Mouse (Mus musculus) E14TG2a.4 (cell line): ENCODE data around the gene Gm20388.

Experiments used
- H3K27me3 ChIP-seq: 2 replicates; pipeline ENCODE4 v1.6.1; 2014; ENCODE audit warnings: low read length, control low read depth; ENCODE audit not compliant: insufficient read depth
- H3K36me3 ChIP-seq: 2 replicates; pipeline ENCODE4 v1.6.1; 2014; ENCODE audit warnings: low read length, control low read depth; ENCODE audit not compliant: insufficient read depth
- H3K4me1 ChIP-seq: replicated peaks from 2 replicates; pipeline ENCODE4 v1.6.1; 2014; ENCODE audit warnings: low read depth, low read length, control low read depth
- H3K4me3 ChIP-seq: replicated peaks from 2 replicates; pipeline ENCODE4 v1.5.1; 2014; ENCODE audit warnings: mild to moderate bottlenecking, low read length
- H3K9me3 ChIP-seq: 2 replicates; pipeline ENCODE4 v1.6.1; 2014; ENCODE audit warnings: low read length, control low read depth
- CTCF ChIP-seq: conservative IDR thresholded peaks from 2 replicates; pipeline ENCODE4 v1.5.1; 2014; ENCODE audit warnings: low read length
- NANOG ChIP-seq: IDR thresholded peaks from 2 replicates; pipeline ENCODE4 v1.6.1; 2014; ENCODE audit warnings: borderline replicate concordance, low read length, mixed read lengths
- POU5F1 ChIP-seq: IDR thresholded peaks from 2 replicates; pipeline ENCODE4 v1.6.1; 2014; ENCODE audit warnings: low read length, borderline replicate concordance

Gene Gm20388

DNA sequence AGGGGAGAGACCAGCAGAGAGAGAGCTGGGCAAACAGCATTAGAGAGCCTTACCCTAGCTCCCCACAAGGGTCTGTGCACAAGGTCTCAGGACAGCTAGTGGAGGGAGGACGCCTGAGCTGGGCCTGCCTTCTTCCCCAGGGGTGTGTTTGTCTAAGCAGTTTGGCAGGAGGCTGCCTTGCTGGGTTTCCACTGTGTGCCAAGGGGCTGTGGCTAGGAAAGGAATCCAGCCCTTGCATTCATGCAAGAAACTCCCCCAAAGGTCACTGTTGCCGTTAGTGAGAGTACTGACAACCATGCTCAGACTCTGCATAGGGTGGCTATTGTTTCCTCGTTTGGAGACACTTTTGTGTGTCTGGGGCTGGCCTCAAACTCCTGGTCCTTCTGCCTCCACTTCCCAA, 1055.9 kb downstream of the Gm20388 start:
- no peaks in the 10 kb centered on the region for H3K36me3 ChIP-seq
- no peaks in the 10 kb centered on the region for H3K9me3 ChIP-seq
- TF ChIP-seq POU5F1 (no peak), CTCF (no peak), NANOG (no peak)
- H3K4me1 ChIP-seq = peaks cover 6% of the 10 kb centered on the region
- peaks cover 62% of the 10 kb centered on the region for H3K27me3 ChIP-seq
- no peak overlapping the region for H3K4me3 ChIP-seq

DNA sequence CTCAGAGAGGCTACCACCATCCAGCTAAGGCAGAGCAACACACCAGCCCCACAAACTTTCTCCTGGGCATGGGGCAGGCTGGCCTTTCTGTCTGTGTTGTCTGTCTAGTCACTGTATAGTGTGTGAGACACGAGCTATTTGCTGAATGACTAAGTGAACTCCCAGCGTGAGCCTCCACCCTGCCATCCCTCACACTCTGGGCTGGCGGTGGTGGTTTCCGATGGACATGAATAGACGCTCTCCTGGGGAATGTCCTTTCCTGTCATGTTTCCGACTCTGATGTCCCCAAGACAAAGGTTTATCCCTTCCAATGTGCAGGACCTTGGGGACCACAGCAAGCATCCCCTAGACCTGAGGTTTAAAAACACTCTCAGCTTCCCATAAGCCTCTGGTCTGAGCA, 1057.7 kb downstream of the Gm20388 start:
- Histone ChIP-seq H3K36me3 (no peaks in the 10 kb centered on the region), H3K4me3 (no peak overlapping the region), H3K4me1 (peaks cover 18% of the 10 kb centered on the region), H3K27me3 (peaks cover 66% of the 10 kb centered on the region), H3K9me3 (no peaks in the 10 kb centered on the region)
- TF ChIP-seq CTCF (no peak), NANOG (no peak), POU5F1 (no peak)

DNA sequence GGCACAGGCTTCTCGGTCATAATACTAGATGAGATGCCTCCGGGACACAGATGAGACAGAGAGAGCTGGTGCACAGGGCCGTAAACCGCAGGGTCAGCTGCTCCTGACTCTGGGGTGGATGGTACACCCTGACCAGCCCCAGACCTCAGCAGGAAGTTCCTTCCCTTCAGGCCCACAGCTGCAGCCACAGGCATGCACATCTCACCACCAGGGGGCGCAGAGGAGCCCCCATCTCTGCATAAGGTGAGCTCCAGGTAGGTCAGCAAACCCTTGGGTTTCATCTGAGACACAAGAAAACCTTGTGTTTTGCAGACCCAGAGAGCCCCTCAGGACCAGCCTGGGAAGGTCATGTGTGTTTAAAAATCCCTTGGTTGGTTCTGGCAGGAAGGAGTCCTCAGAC, 1059.7 kb downstream of the Gm20388 start:
- H3K9me3 ChIP-seq = no peaks in the 10 kb centered on the region
- TF ChIP-seq CTCF = peak; percentile 95
- TF ChIP-seq POU5F1 = no peak
- peaks cover 68% of the 10 kb centered on the region for H3K27me3 ChIP-seq

DNA sequence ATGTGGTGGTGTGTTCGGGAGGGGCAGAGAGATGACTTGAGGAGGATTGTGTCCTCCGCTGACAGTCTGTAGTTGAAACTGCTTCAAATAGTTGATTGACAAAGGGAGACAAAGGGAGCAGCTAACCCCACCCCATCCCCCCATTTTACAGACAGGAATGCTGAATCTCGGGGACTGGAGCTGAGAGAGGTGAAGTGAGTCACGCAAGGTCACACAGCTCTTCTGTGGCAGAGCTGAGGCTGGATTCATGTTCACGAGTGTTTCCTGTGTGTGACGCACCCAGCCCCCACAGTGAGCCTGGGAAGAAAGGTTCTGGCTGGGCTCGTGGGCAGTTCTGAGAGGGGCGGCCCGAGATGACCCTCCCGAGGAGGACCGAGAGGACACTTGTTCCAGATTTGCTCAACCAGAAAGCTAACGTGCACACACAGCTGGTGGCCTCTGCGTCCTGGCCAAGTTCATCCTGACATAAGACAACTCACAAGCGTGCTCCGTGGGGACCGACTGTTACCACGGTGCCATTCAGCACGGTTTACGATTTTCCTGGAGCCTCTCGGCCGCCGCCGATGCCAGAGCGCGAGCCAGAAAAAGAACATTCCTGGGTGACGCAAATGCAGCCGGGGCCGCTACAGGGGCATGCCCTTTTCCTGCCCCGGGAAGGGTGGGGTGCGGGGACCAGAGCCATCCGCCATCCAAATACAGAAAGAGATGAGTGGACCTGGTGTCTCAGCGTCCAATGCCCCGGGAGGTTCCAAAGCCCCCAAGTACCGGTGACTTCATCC, 1061.2 kb downstream of the Gm20388 start:
- H3K4me1 ChIP-seq = peaks cover 23% of the 10 kb centered on the region
- TF ChIP-seq CTCF = no peak
- TF ChIP-seq POU5F1 = no peak
- TF ChIP-seq NANOG = no peak
- no peaks in the 10 kb centered on the region for H3K36me3 ChIP-seq
- peak overlapping the region; percentile 61 for H3K4me3 ChIP-seq
- peaks cover 63% of the 10 kb centered on the region for H3K27me3 ChIP-seq
- no peaks in the 10 kb centered on the region for H3K9me3 ChIP-seq

More for the DNA sequence above, 1059.7 kb downstream of the Gm20388 start:
- Histone ChIP-seq H3K4me1 (peaks cover 21% of the 10 kb centered on the region), H3K4me3 (no peak overlapping the region), H3K36me3 (no peaks in the 10 kb centered on the region)

DNA sequence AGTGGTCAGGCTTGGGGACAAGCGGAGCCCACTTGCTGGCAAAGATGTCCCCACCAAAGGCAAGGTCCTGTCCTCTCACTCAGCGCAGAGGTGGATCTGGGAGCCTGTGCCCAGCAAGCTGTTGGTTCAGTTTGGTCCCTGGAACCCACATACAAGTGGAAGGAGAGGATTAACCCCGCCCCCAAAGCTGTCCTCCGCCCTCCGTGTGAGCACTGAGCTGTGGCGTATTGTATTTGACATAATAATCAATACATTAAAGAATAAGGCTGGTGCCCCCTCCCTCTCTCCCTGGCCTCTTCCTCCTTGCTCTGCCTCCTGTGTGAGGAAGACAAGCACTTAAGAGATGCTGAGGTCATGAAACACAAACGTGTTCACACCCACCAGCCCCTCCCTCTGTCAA, 1062.4 kb downstream of the Gm20388 start:
- H3K36me3 ChIP-seq = no peaks in the 10 kb centered on the region
- TF ChIP-seq CTCF (no peak), POU5F1 (no peak), NANOG (no peak)
- peaks cover 26% of the 10 kb centered on the region for H3K4me1 ChIP-seq
- H3K9me3 ChIP-seq = no peaks in the 10 kb centered on the region
- H3K27me3 ChIP-seq = peaks cover 67% of the 10 kb centered on the region
- H3K4me3 ChIP-seq = no peak overlapping the region

DNA sequence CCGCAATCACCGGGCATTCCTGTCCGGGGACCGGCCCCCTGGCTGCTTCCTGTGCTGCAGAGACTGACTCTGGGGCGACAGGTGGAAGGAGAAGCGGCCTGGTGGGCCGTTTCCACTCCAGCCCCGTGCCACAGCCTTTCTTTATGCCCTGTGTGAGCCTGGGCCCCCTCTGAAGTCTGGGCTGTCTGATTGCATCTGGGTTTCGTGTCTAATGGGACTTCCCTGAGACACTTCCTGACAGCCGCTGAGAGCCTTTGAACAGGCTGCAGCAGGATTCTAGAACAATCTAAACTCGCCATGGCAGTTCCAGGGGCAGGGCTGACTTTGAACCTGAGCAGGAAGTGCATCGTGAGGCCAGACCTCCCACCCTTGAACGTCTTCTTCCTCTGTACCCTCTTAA, 1066.5 kb downstream of the Gm20388 start:
- Histone ChIP-seq H3K9me3 (no peaks in the 10 kb centered on the region), H3K4me3 (no peak overlapping the region), H3K27me3 (peaks cover 44% of the 10 kb centered on the region), H3K36me3 (no peaks in the 10 kb centered on the region), H3K4me1 (peaks cover 14% of the 10 kb centered on the region)
- no peak for TF ChIP-seq CTCF
- TF ChIP-seq NANOG = no peak
- no peak for TF ChIP-seq POU5F1

DNA sequence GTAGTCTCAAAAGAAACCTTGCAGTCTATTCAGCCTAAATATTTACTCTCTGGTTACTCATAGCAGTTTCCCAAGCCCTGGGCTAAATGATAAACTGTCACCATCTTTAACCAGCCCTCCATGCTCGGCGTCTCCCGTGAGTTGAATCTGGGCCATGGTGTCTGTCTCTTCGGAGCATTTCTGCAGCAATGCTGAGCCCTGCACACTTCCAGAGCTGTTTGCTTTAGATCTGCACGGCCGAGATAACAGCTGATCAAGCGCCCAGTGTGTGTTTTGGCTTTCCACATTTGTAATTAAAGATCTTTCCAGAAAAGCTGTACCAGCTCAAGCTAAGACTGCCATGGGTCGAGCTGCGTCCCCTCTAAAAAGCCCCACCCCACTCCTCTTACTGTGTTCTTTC, 1068.6 kb downstream of the Gm20388 start:
- Histone ChIP-seq H3K4me1 (peaks cover 5% of the 10 kb centered on the region; the same call in 1 of the 2 replicates), H3K9me3 (no peaks in the 10 kb centered on the region), H3K27me3 (peaks cover 25% of the 10 kb centered on the region), H3K36me3 (no peaks in the 10 kb centered on the region), H3K4me3 (no peak overlapping the region)
- TF ChIP-seq POU5F1 (no peak), NANOG (no peak), CTCF (no peak)

DNA sequence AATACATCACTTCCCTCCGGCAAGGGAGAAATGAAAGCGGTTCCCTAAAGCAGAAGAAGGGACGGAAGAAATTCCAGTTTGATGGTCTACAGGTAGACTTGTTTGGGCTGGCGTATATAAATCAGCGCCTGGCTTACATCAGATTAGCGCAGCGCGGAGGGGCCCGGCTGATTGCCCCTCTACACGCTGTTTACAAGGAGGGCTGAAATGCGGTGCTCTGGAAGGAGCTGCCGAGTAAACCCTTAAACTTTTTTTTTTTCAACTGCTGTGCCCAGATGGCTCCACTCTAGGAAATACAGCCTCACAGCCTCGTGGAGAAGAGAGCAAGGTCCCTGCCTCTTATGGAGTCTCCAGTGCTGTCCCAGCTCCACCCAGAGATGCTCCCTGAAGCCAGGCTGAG, 1070.3 kb downstream of the Gm20388 start:
- no peak overlapping the region for H3K4me3 ChIP-seq
- no peaks in the 10 kb centered on the region for H3K9me3 ChIP-seq
- H3K27me3 ChIP-seq = peaks cover 19% of the 10 kb centered on the region
- no peaks in the 10 kb centered on the region for H3K36me3 ChIP-seq
- TF ChIP-seq CTCF = no peak
- no peak for TF ChIP-seq POU5F1
- no peak for TF ChIP-seq NANOG
- H3K4me1 ChIP-seq = peaks cover 5% of the 10 kb centered on the region; the same call in 1 of the 2 replicates

DNA sequence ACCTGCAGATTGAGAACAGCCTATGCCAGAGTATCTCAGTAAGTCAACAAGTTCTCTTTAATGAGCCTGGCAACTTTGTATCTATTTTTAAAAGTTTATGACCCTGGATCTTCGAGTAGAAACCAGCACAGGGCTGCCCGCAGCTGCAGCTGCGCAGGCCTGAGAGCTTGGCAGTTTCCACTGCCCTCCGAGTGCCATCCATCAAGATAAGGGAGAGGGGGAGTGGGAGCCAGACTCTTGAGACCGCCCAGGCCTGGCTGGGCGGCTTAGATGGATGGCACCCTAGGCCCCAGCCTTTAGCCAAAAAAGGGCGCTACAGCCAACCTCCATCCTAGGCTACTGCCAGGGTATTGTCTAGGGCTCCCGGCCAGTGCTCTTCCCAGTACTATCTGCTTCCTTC, 1074.2 kb downstream of the Gm20388 start:
- Histone ChIP-seq H3K27me3 (peaks cover 14% of the 10 kb centered on the region), H3K4me3 (no peak overlapping the region), H3K4me1 (no peaks in the 10 kb centered on the region), H3K36me3 (no peaks in the 10 kb centered on the region), H3K9me3 (no peaks in the 10 kb centered on the region)
- TF ChIP-seq NANOG = no peak
- TF ChIP-seq CTCF = no peak
- TF ChIP-seq POU5F1 = no peak
